Mouse (Mus musculus) gastrocnemius, postnatal 14 days (tissue): ENCODE data around the gene Gm6121. TPM values are rescaled to one million over a fixed set of nuclear protein-coding genes. Genes with fewer than 3 reads are reported as not detected.
"Not testable (repeated sequence)": the region's sequence is repeated elsewhere in the genome, so short reads cannot be mapped to it uniquely, and the experiment has no call there.

Experiments
- DNase-seq: peaks from one replicate; pipeline ENCODE4 v3.0.0; 2021; ENCODE audit warnings: mixed read lengths
- intact Hi-C: fragments of 180-260 bp; cut with DNase I; formaldehyde crosslinking; loops from one replicate; pipeline ENCODE4 v1.15.1; 2025; ENCODE audit warnings: low total_unique reads
- long read RNA-seq, 2 experiments: library from polyadenylated mRNA; stranded (forward); transcript quantifications; one replicate each; pipeline ENCODE4 v2.0.0; 2021
- total RNA-seq, 2 experiments: library from RNA; stranded (reverse); gene quantifications; 2 replicates each; pipeline ENCODE4 v1.2.3; 2021

Gm6121 gene
- not detected for total RNA-seq
- long read RNA-seq, experiment 1, result 0 reads
- long read RNA-seq, experiment 2, result 0 reads

GRCm38 (mm10) chrX:26935597-26935996 is at the start of gene Gm6121:
Gene Gm6121 (minus strand): TSS chrX:26935697.
- intact Hi-C loops, DNase-seq: not testable (repeated sequence)

Other genes with a start within 250 kb of the Gm6121 start
- not detected for gene Gm14525, start 233.1 kb downstream of the Gm6121 start, total RNA-seq